Mouse (Mus musculus) hindbrain, embryonic 10.5 days (tissue): ENCODE measurements at regions not wholly inside any gene's neighbourhood (a gene's known extent, or its start where the extent isn't known, plus 50 kb on each side); places are given as distances from the start of the nearest gene placed in this dataset.

ENCODE experiments used
- DNase-seq: peaks from one replicate; pipeline ENCODE4 v3.0.0-alpha.2; 2017; ENCODE audit warnings: low spot score
- H3K27ac ChIP-seq: fragments of 300-500 bp; sonication (generic); 2 replicates; pipeline ENCODE4 v1.5.1; 2016; ENCODE audit warnings: mild to moderate bottlenecking, moderate library complexity
- H3K27me3 ChIP-seq: fragments of 300-500 bp; sonication (generic); 2 replicates; pipeline ENCODE4 v1.6.1; 2016; ENCODE audit warnings: mild to moderate bottlenecking; ENCODE audit not compliant: poor library complexity, insufficient read depth, severe bottlenecking
- H3K36me3 ChIP-seq: fragments of 300-500 bp; sonication (generic); 2 replicates; pipeline ENCODE4 v1.6.1; 2016; ENCODE audit warnings: mild to moderate bottlenecking, moderate library complexity
- H3K4me1 ChIP-seq: fragments of 300-500 bp; sonication (generic); replicated peaks from 2 replicates; pipeline ENCODE4 v1.6.1; 2016; ENCODE audit warnings: mild to moderate bottlenecking
- H3K4me3 ChIP-seq: fragments of 300-500 bp; sonication (generic); 2 replicates; pipeline ENCODE4 v1.5.1; 2016; ENCODE audit warnings: mild to moderate bottlenecking, moderate library complexity
- H3K9me3 ChIP-seq: fragments of 300-500 bp; sonication (generic); 2 replicates; pipeline ENCODE4 v1.6.1; 2016; ENCODE audit warnings: mild to moderate bottlenecking, moderate library complexity
- WGBS: fragments of 180-500 bp; shearing (Covaris S2); methylation state at CpG from one replicate; pipeline ENCODE4 v1.1.7; 2016; 5-methylcytosine and 5-hydroxymethylcytosine counted together

DNA sequence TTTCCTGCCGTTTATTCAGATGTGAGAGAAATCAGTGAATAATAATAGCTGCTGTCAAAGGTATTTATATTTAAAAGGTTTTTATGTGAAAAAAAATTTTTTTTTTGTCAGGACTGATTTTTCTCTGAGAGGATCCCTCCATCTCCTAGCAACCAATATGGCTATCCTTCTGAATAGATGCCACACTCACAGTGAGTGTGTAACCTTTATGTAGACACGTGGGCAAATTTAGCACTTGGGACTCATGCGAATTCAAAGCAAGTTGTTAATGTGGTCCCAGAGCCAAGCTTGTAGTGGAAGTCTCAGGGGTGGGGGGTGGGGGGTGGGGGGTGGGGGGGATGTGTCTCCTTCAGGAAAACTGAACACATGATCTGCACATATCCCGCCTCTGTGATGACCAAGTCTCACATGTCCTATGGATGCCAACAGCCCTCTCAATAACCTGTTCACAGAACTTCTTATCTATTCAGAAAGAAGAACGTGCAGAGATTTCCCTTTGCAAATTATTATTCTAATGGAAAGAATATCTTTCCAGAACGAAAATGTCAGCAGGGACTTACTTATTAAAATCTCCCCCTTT, 112.5 kb upstream of the Arglu1 start:
- no peaks in the 10 kb centered on the region for H3K36me3 ChIP-seq
- no peaks in the 10 kb centered on the region for H3K27me3 ChIP-seq
- no peak for DNase-seq
- no peak overlapping the region for H3K4me3 ChIP-seq
- 79% methylated on average over 6 of the region's 6 CpGs for WGBS
- no peaks in the 10 kb centered on the region for H3K9me3 ChIP-seq
- peaks cover 13% of the 10 kb centered on the region for H3K4me1 ChIP-seq
- H3K27ac ChIP-seq: no peak overlapping the region

DNA sequence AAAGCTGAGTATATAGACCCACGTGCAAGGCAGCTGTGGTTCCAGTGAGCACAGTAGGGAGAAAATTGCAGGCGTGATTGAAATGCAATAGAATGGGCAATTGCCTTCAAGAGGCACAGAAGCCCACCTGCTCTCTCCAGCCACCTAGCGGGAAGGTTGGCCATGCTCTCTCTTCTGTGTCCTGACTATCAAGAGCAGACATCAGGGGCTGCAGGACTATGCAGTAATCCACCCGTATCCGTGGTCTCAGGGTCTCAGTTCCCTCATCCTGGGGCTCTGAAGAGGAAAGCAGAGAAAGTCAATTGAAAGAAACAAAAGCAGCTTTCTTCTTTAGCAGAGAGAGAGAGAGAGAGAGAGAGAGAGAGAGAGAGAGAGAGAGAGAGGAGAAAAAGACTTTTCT, 112.0 kb upstream of the Arglu1 start:
- H3K27me3 ChIP-seq: no peaks in the 10 kb centered on the region
- no peaks in the 10 kb centered on the region for H3K9me3 ChIP-seq
- peaks cover 18% of the 10 kb centered on the region for H3K4me1 ChIP-seq
- no peak overlapping the region for H3K4me3 ChIP-seq
- DNase-seq: no peak
- 54% methylated on average over 5 of the region's 5 CpGs for WGBS
- 0 out of 2 replicates have a peak overlapping the region, but pooled peaks have one; percentile 40 for H3K27ac ChIP-seq
- no peaks in the 10 kb centered on the region for H3K36me3 ChIP-seq

- DNase-seq: no peak
- no peaks in the 10 kb centered on the region for H3K36me3 ChIP-seq
- 60% methylated on average over 5 of the region's 5 CpGs for WGBS
- H3K27me3 ChIP-seq: no peaks in the 10 kb centered on the region
- no peak overlapping the region for H3K27ac ChIP-seq
- no peaks in the 10 kb centered on the region for H3K9me3 ChIP-seq
- no peak overlapping the region for H3K4me3 ChIP-seq
- peaks cover 19% of the 10 kb centered on the region for H3K4me1 ChIP-seq
Observed at GRCm38 (mm10) chr8:8801578-8801977, 111.3 kb upstream of the Arglu1 start.

- WGBS: 72% methylated on average over 3 of the region's 3 CpGs
- H3K27ac ChIP-seq: peak overlapping the region; percentile 40; the same call in 1 of the 2 replicates
- H3K36me3 ChIP-seq: no peaks in the 10 kb centered on the region
- H3K4me1 ChIP-seq: peaks cover 18% of the 10 kb centered on the region
- no peaks in the 10 kb centered on the region for H3K9me3 ChIP-seq
- no peak for DNase-seq
- no peak overlapping the region for H3K4me3 ChIP-seq
- no peaks in the 10 kb centered on the region for H3K27me3 ChIP-seq
Observed at GRCm38 (mm10) chr8:8797521-8797920, 107.2 kb upstream of the Arglu1 start.

DNA sequence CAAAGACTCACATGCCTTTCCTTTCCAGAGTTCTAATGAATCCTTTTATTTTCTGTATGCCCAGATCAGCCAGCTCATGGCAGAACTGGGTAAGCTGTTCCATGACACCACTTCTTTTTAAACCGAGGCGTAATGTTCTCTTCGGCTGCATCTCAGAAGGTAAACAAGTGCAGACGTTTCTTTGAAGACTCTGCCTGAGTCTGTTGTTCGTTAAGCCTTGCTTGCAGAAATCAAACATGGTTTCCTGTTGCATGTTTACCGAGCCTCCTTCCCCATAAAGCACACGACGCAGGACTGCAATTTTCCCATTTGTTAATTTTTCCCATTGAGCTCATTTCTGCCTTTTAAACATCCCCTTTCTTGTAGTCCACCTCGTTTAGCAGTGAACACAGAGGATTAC, 106.6 kb upstream of the Arglu1 start:
- whole genome bisulfite sequencing: 66% methylated on average over 9 of the region's 9 CpGs
- Histone ChIP-seq H3K36me3 (no peaks in the 10 kb centered on the region), H3K9me3 (no peaks in the 10 kb centered on the region), H3K4me1 (peaks cover 14% of the 10 kb centered on the region), H3K27me3 (no peaks in the 10 kb centered on the region), H3K27ac (no peak overlapping the region), H3K4me3 (no peak overlapping the region)
- DNase-seq: no peak

- H3K27ac ChIP-seq: no peak overlapping the region
- H3K4me3 ChIP-seq: no peak overlapping the region
- H3K4me1 ChIP-seq: peaks cover 6% of the 10 kb centered on the region
- no peaks in the 10 kb centered on the region for H3K9me3 ChIP-seq
- no peaks in the 10 kb centered on the region for H3K27me3 ChIP-seq
- H3K36me3 ChIP-seq: no peaks in the 10 kb centered on the region
- 86% methylated on average over 6 of the region's 6 CpGs for WGBS
- no peak for DNase-seq
Observed at GRCm38 (mm10) chr8:8794711-8795110, 104.4 kb upstream of the Arglu1 start.

DNA sequence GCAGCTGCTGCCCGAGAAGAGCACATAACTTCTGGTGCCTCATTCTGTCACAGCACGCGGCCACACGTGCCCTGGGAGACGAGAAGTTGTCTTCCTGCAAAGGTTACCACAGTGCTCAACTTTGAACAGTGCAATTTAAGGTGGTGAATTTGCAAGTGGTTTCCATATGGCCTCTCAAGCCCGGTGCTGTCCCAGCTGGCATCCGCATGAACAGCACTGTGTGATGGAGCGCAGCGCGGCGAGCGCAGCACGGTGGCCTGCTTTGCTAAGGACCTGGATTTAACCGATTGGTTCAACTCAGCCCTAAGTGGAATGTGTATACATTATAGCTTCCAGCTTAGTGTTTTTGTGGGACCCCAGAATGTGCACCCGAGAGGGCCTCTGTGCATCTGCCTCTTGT, 89.6 kb upstream of the Arglu1 start:
- peaks cover 68% of the 10 kb centered on the region for H3K27me3 ChIP-seq
- H3K27ac ChIP-seq: no peak overlapping the region
- peaks cover 11% of the 10 kb centered on the region for H3K4me1 ChIP-seq
- H3K9me3 ChIP-seq: no peaks in the 10 kb centered on the region
- no peak for DNase-seq
- H3K36me3 ChIP-seq: no peaks in the 10 kb centered on the region
- 61% methylated on average over 15 of the region's 15 CpGs for WGBS
- no peak overlapping the region for H3K4me3 ChIP-seq

DNA sequence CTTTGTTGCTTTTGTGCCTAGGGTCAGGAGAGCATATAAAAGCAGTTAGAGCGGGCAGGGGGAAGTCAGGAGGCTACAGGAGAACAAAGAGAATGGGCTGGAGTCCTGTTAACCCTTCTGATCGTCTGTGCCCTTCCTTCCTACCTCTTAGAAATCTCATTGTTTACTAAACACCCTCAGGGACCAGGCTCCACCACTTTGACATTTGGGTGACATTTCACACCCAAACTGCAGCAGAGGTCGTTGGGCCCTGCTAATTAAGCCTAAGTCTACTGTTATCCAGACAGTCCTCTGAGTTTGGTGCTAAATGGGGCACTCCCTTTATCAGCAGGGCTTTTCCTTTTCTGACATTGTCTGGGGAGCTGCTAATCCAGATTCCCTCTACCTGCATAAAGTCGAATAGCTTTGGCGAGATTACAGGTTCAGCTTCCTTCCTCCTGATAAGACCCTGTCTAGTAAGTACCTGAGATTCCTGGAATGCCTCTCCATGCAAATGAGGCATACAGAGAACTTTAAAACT, 84.2 kb upstream of the Arglu1 start:
- DNase-seq: peak; percentile 13
- Histone ChIP-seq H3K4me1 (peaks cover 17% of the 10 kb centered on the region), H3K27ac (no peak overlapping the region), H3K27me3 (peaks cover 55% of the 10 kb centered on the region), H3K4me3 (no peak overlapping the region), H3K9me3 (no peaks in the 10 kb centered on the region), H3K36me3 (no peaks in the 10 kb centered on the region)
- 21% methylated on average over 5 of the region's 5 CpGs for WGBS

- DNase-seq: no peak
- H3K27ac ChIP-seq: no peak overlapping the region
- H3K27me3 ChIP-seq: peaks cover 44% of the 10 kb centered on the region
- peaks cover 14% of the 10 kb centered on the region for H3K4me1 ChIP-seq
- H3K9me3 ChIP-seq: no peaks in the 10 kb centered on the region
- WGBS: 91% methylated on average over 5 of the region's 5 CpGs
- no peaks in the 10 kb centered on the region for H3K36me3 ChIP-seq
- no peak overlapping the region for H3K4me3 ChIP-seq
Observed at GRCm38 (mm10) chr8:8772424-8772823, 82.1 kb upstream of the Arglu1 start.

GRCm38 (mm10) chr8:8770397-8770796, 80.1 kb upstream of the Arglu1 start:
- H3K4me1 ChIP-seq: peaks cover 18% of the 10 kb centered on the region
- peaks cover 25% of the 10 kb centered on the region for H3K27me3 ChIP-seq
- WGBS: 79% methylated on average over 8 of the region's 8 CpGs
- no peak overlapping the region for H3K4me3 ChIP-seq
- no peak for DNase-seq
- H3K9me3 ChIP-seq: no peaks in the 10 kb centered on the region
- H3K36me3 ChIP-seq: no peaks in the 10 kb centered on the region
- no peak overlapping the region for H3K27ac ChIP-seq

DNA sequence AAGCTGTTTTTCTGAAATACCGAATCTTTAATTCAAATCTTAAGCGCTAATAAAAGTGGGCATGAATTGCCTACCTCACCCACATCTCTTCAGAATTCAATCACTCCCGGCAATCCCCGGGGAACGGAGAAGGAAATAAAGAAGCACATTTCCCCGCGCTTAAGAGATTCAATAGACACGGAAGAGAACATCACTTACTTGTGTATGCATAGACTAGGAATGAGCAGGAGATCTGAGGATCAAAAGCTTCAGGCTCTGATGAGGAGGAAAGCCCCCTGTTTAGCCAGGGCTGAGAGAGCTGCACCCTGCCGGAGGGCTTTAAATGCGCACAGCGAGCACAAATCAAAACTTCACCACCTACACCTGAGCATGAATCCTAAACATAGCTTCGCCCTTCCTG, 72.0 kb upstream of the Arglu1 start:
- H3K4me1 ChIP-seq: peaks cover 4% of the 10 kb centered on the region; the same call in 1 of the 2 replicates
- H3K27me3 ChIP-seq: no peaks in the 10 kb centered on the region
- no peaks in the 10 kb centered on the region for H3K36me3 ChIP-seq
- DNase-seq: no peak
- 80% methylated on average over 12 of the region's 12 CpGs for WGBS
- no peak overlapping the region for H3K4me3 ChIP-seq
- H3K27ac ChIP-seq: no peak overlapping the region
- H3K9me3 ChIP-seq: no peaks in the 10 kb centered on the region

- Histone ChIP-seq H3K27me3 (no peaks in the 10 kb centered on the region), H3K27ac (no peak overlapping the region), H3K36me3 (no peaks in the 10 kb centered on the region), H3K9me3 (no peaks in the 10 kb centered on the region), H3K4me3 (no peak overlapping the region), H3K4me1 (no peaks in the 10 kb centered on the region; the same call in 1 of the 2 replicates)
- WGBS: 89% methylated on average over 8 of the region's 8 CpGs
- no peak for DNase-seq
Observed at GRCm38 (mm10) chr8:8758283-8758682, 68.0 kb upstream of the Arglu1 start.

DNA sequence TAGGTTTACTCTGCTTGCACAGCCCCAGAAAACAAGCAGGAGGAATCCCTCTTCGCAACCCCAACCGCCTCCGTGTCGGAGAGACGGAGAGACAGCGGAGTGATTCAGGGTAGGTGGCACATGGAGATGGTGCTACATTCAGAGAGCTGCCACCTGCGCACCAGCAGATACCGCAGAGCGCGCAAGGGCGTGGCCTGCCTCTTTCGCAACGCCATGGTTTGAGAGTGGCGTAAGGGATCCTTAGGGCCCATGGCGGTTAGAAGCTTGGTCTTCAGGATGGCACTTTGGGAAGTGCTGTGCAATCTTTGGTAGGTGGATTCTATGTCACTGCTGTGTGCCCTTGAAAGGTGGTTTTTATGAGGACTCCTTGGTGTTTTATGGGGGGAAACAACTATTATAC, 60.9 kb upstream of the Arglu1 start:
- Histone ChIP-seq H3K27me3 (no peaks in the 10 kb centered on the region), H3K4me3 (no peak overlapping the region), H3K36me3 (no peaks in the 10 kb centered on the region), H3K27ac (no peak overlapping the region), H3K9me3 (no peaks in the 10 kb centered on the region), H3K4me1 (no peaks in the 10 kb centered on the region; the same call in 1 of the 2 replicates)
- 90% methylated on average over 15 of the region's 15 CpGs for WGBS
- no peak for DNase-seq

DNA sequence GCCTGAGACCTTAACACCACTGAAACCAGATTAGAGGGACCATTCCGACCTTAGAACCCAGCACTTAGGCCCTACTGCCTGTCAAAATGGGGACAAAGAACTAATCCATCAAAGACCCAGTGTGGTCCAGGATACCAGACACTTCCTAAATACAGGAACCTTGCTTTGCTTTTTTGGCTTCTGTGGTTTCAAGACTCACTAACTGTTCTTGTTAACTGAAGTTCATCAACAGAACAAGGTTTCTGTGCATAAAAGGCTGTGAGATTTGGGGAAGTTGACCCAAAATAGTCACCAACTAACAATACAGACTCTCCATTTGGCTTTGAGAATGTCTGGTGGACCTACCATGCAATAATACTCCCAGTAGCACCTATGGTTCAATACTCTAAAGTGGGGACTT, 56.4 kb upstream of the Arglu1 start:
- Histone ChIP-seq H3K36me3 (no peaks in the 10 kb centered on the region), H3K9me3 (no peaks in the 10 kb centered on the region), H3K27ac (no peak overlapping the region), H3K27me3 (no peaks in the 10 kb centered on the region), H3K4me3 (no peak overlapping the region), H3K4me1 (no peaks in the 10 kb centered on the region)
- no peak for DNase-seq
- 74% methylated on average over 1 of the region's 1 CpGs for WGBS
